Mouse (Mus musculus) olfactory bulb, adult 2 months (tissue): ENCODE results near the gene Tgif1. TPM values are rescaled to one million over a fixed set of nuclear protein-coding genes. Genes with fewer than 3 reads are reported as not detected.
"Not testable (repeated sequence)": the region's sequence is repeated elsewhere in the genome, so short reads cannot be mapped to it uniquely, and the experiment has no call there.

Source experiments
- H3K27ac ChIP-seq: fragments of 200-500 bp; 2 replicates; pipeline ENCODE4 v1.5.1; 2012; ENCODE audit warnings: low read depth, low read length; ENCODE audit not compliant: insufficient read depth
- H3K4me1 ChIP-seq: fragments of 200-500 bp; 2 replicates; pipeline ENCODE4 v1.6.1; 2012; ENCODE audit warnings: low read length; ENCODE audit not compliant: control insufficient read depth, insufficient read depth
- H3K4me3 ChIP-seq: fragments of 200-500 bp; 2 replicates; pipeline ENCODE4 v1.5.1; 2012; ENCODE audit warnings: mild to moderate bottlenecking, low read depth, low read length, moderate library complexity; ENCODE audit not compliant: insufficient read depth
- CTCF ChIP-seq: fragments of 200-500 bp; IDR thresholded peaks from 2 replicates; pipeline ENCODE4 v1.5.1; 2012; ENCODE audit warnings: low read depth, mild to moderate bottlenecking, low read length, moderate library complexity; ENCODE audit not compliant: insufficient read depth
- POLR2A ChIP-seq: fragments of 200-500 bp; IDR thresholded peaks from 2 replicates; pipeline ENCODE4 v1.6.1; 2012; ENCODE audit warnings: mild to moderate bottlenecking, low read depth, low read length, moderate library complexity; ENCODE audit not compliant: insufficient read depth
- WGBS: fragments of 180-500 bp; shearing (Covaris S2); methylation state at CpG from one replicate; pipeline ENCODE4 v1.1.7; 2018; 5-methylcytosine and 5-hydroxymethylcytosine counted together
- polyA plus RNA-seq: library from polyadenylated mRNA; stranded (reverse); fragments of >200 nt; gene quantifications from 2 replicates; pipeline ENCODE4 v1.2.4, GENCODE M21; 2012; ENCODE audit warnings: low replicate concordance; ENCODE audit not compliant: missing spikeins, insufficient read depth, insufficient read length

Gene Tgif1
- polyA plus RNA-seq, 1 experiment, result not detected

- TF ChIP-seq POLR2A, result no peak
- TF ChIP-seq CTCF, result no peak
- 7% methylated on average over 17 of the region's 17 CpGs for WGBS
- Histone ChIP-seq H3K4me1 (peaks cover 27% of the 10 kb centered on the region), H3K27ac (no peak overlapping the region), H3K4me3 (no peak overlapping the region)
Observed at GRCm38 (mm10) chr17:70847751-70848510, 5.4 kb downstream of the Tgif1 start.

DNA sequence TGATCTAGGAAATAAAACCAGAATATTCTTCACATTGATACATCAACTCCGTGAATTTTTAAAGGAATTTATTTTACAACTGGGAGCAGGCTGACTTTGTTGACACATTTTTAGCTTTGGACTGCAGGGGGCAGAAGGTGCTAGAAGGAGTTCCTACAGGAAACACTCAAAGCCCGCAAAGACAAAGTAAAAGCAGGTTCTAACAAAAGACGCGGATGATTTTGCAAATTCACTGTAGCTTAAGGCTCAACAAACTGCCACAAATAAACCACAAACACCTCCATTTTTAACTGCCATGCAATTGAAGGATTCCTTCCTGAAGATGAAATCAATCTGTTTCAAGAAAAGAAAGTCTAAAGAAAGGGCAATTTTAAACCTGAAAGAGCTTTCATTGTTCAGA lies 6.3 kb downstream of the Tgif1 start:
- WGBS, result 8% methylated on average over 4 of the region's 4 CpGs
- Histone ChIP-seq H3K4me1 (peaks cover 21% of the 10 kb centered on the region), H3K27ac (no peak overlapping the region), H3K4me3 (no peak overlapping the region)
- TF ChIP-seq POLR2A, result no peak
- TF ChIP-seq CTCF, result no peak

- TF ChIP-seq POLR2A, result no peak
- peaks cover 21% of the 10 kb centered on the region for H3K4me1 ChIP-seq
- no peak overlapping the region for H3K27ac ChIP-seq
- no peak overlapping the region for H3K4me3 ChIP-seq
- WGBS, result 84% methylated on average over 8 of the region's 8 CpGs
Observed at GRCm38 (mm10) chr17:70846111-70846644, 7.2 kb downstream of the Tgif1 start.

GRCm38 (mm10) chr17:70845543-70845942 lies 7.8 kb downstream of the Tgif1 start:
- Histone ChIP-seq H3K4me3 (no peak overlapping the region), H3K4me1 (peaks cover 16% of the 10 kb centered on the region), H3K27ac (no peak overlapping the region)
- no peak for TF ChIP-seq CTCF
- no peak for TF ChIP-seq POLR2A
- WGBS, result 92% methylated on average over 2 of the region's 2 CpGs

DNA sequence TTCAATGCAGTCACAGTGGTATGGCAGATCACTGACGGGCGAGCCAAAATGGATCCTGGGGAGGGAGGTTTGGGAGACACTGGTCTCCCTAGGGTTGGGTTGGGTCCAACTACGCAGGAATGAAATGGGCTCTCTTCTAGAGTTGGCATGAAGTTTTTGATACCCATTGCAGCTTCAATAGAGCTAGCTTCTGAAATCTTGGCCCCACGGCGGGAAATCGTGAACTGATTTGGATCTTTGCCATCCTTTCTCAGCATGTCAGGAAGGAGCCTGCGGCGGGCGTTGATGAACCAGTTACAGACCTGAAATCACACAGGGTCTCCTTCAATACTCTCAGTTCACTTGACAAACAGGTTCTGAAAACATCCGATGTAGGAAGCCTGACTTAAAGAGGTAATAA lies 8.4 kb downstream of the Tgif1 start:
- H3K27ac ChIP-seq, result no peak overlapping the region
- no peak overlapping the region for H3K4me3 ChIP-seq
- WGBS, result 43% methylated on average over 10 of the region's 10 CpGs
- peaks cover 13% of the 10 kb centered on the region for H3K4me1 ChIP-seq
- TF ChIP-seq CTCF, result no peak
- TF ChIP-seq POLR2A, result no peak

GRCm38 (mm10) chr17:70843252-70843651 lies 10.1 kb downstream of the Tgif1 start:
- Histone ChIP-seq H3K4me3 (no peak overlapping the region), H3K4me1 (no peaks in the 10 kb centered on the region), H3K27ac (no peak overlapping the region)
- TF ChIP-seq POLR2A (no peak), CTCF (no peak)
- 94% methylated on average over 4 of the region's 4 CpGs for WGBS

DNA sequence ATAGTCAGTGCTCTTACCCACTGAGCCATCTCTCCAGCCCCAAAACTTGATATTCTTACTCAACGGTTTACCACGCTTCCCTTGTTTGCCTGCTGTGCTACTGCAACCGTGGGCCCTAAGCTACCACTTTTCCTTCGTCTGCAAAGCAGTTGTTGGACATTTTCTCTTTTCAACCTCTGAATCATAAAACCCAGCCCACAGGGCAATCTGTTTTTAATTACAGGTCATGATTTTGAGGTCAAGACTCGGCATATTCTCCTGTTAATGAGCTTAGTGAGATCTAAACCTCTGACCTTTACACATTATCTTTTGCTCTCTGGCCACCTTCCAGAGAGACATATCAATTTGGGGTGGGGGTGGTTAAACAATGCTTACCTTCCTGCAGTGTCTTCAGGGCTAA lies 14.8 kb downstream of the Tgif1 start:
- WGBS, result 81% methylated on average over 5 of the region's 5 CpGs
- Histone ChIP-seq H3K27ac (no peak overlapping the region), H3K4me1 (peaks cover 5% of the 10 kb centered on the region), H3K4me3 (no peak overlapping the region)
- TF ChIP-seq CTCF (no peak), POLR2A (no peak)

- WGBS, result 96% methylated on average over 7 of the region's 7 CpGs
- Histone ChIP-seq H3K4me1 (peaks cover 5% of the 10 kb centered on the region), H3K4me3 (no peak overlapping the region), H3K27ac (no peak overlapping the region)
- TF ChIP-seq CTCF (no peak), POLR2A (no peak)
Observed at GRCm38 (mm10) chr17:70838031-70838430, 15.3 kb downstream of the Tgif1 start.

GRCm38 (mm10) chr17:70837474-70837873 lies 15.9 kb downstream of the Tgif1 start:
- not testable (repeated sequence) for H3K4me1 ChIP-seq, H3K4me3 ChIP-seq, H3K27ac ChIP-seq
- 91% methylated on average over 6 of the region's 6 CpGs for WGBS

DNA sequence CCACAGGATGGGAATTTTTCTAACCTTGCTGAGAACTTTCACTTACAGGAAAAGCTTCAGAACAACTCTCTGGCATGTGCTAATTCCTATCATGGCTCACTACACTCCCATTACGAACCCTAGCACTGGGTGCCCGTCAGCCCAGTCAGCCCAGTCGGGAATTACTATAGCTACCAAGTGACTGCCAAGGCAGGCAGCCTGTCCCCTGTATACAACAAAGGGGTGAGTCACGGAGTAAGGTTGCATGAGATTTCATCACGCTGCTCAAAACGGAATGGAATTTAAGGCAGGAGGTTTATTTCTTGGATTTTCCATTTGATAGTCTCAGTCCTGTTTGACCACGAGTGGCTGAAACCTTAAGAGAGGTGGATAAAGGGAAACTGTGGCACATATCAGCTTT lies 16.5 kb downstream of the Tgif1 start:
- no peak for TF ChIP-seq CTCF
- TF ChIP-seq POLR2A, result no peak
- H3K27ac ChIP-seq, result no peak overlapping the region
- WGBS, result 74% methylated on average over 7 of the region's 7 CpGs
- H3K4me1 ChIP-seq, result peaks cover 5% of the 10 kb centered on the region
- no peak overlapping the region for H3K4me3 ChIP-seq
